Mouse (Mus musculus) heart, adult 2 months (tissue): Measurements from ENCODE around the gene Add2. TPM values are rescaled to one million over a fixed set of nuclear protein-coding genes. Genes with fewer than 3 reads are reported as not detected.

ENCODE experiments used
- DNase-seq, 2 experiments: peaks; one replicate each; pipeline ENCODE4 v3.0.0; 2021
- H3K27ac ChIP-seq: fragments of 200-600 bp; 2 replicates; pipeline ENCODE4 v1.8.1; 2022
- H3K27me3 ChIP-seq: fragments of 200-500 bp; 2 replicates; pipeline ENCODE4 v1.6.1; 2012; ENCODE audit warnings: mild to moderate bottlenecking, low read length, inconsistent platforms, mixed read lengths; ENCODE audit not compliant: control insufficient read depth, insufficient read depth
- H3K36me3 ChIP-seq: fragments of 200-500 bp; 2 replicates; pipeline ENCODE4 v1.6.1; 2012; ENCODE audit warnings: low read length, inconsistent platforms; ENCODE audit not compliant: control insufficient read depth, insufficient read depth
- H3K4me1 ChIP-seq: fragments of 200-500 bp; 2 replicates; pipeline ENCODE4 v1.6.1; 2011; ENCODE audit warnings: low read length; ENCODE audit not compliant: control insufficient read depth, insufficient read depth
- H3K4me3 ChIP-seq: fragments of 200-600 bp; 2 replicates; pipeline ENCODE4 v1.8.1; 2022
- H3K79me2 ChIP-seq: fragments of 200-500 bp; replicated peaks from 2 replicates; pipeline ENCODE4 v1.6.1; 2012; ENCODE audit warnings: mild to moderate bottlenecking, inconsistent platforms, low read length, moderate library complexity, mixed read lengths; ENCODE audit not compliant: control insufficient read depth, insufficient read depth
- H3K9ac ChIP-seq: fragments of 200-500 bp; 2 replicates; pipeline ENCODE4 v1.6.1; 2012; ENCODE audit warnings: low read depth, mild to moderate bottlenecking, control low read depth, inconsistent platforms, low read length, mixed read lengths
- CTCF ChIP-seq: fragments of 200-600 bp; IDR thresholded peaks from 2 replicates; pipeline ENCODE4 v1.8.1; 2022; ENCODE audit warnings: antibody characterized with exemption, mild to moderate bottlenecking, moderate library complexity
- EP300 ChIP-seq: fragments of 200-500 bp; IDR thresholded peaks from 2 replicates; pipeline ENCODE4 v1.6.1; 2011; ENCODE audit warnings: low read depth, low read length, control low read depth; ENCODE audit not compliant: insufficient read depth
- POLR2A ChIP-seq: fragments of 200-500 bp; IDR thresholded peaks from 2 replicates; pipeline ENCODE4 v1.6.1; 2011; ENCODE audit warnings: mild to moderate bottlenecking, low read depth, low read length, control low read depth; ENCODE audit not compliant: insufficient read depth
- WGBS: fragments of 180-500 bp; shearing (Covaris S2); methylation state at CpG from one replicate; pipeline ENCODE4 v1.1.7; 2018; 5-methylcytosine and 5-hydroxymethylcytosine counted together
- intact Hi-C: fragments of 180-260 bp; cut with DNase I; formaldehyde crosslinking; loops from one replicate; pipeline ENCODE4 v1.15.1; 2025
- polyA plus RNA-seq: library from polyadenylated mRNA; depleted of rRNA; stranded (reverse); fragments of >200 nt; gene quantifications from 2 replicates; pipeline ENCODE4 v1.2.3, GENCODE M21; 2012
- total RNA-seq, 2 experiments: library from RNA; stranded (reverse); gene quantifications; 2 replicates each; pipeline ENCODE4 v1.2.3; 2021

Gene Add2
- total and polyA plus RNA-seq, 3 experiments = 0.16 to 0.39 (median 0.25) TPM

GRCm38 (mm10) chr6:86094202-86094838 lies 65.8 kb downstream of the Add2 start:
- Histone ChIP-seq H3K79me2 (no peaks in the 10 kb centered on the region), H3K36me3 (no peaks in the 10 kb centered on the region), H3K4me1 (no peaks in the 10 kb centered on the region), H3K4me3 (no peak overlapping the region), H3K27me3 (no peaks in the 10 kb centered on the region), H3K27ac (no peak overlapping the region), H3K9ac (no peak overlapping the region)
- intact Hi-C loops = no loop called here
- WGBS = 72% methylated on average over 10 of the region's 10 CpGs
- TF ChIP-seq CTCF = no peak
- no peak for TF ChIP-seq EP300
- no peak for TF ChIP-seq POLR2A
- no peak for DNase-seq

GRCm38 (mm10) chr6:86095518-86095917 lies 67.0 kb downstream of the Add2 start:
- WGBS = 80% methylated on average over 5 of the region's 5 CpGs
- no peaks in the 10 kb centered on the region for H3K36me3 ChIP-seq
- no peaks in the 10 kb centered on the region for H3K27me3 ChIP-seq
- H3K79me2 ChIP-seq = no peaks in the 10 kb centered on the region
- DNase-seq = no peak
- H3K4me3 ChIP-seq = no peak overlapping the region
- no peak for TF ChIP-seq POLR2A
- no peak for TF ChIP-seq CTCF
- TF ChIP-seq EP300 = no peak
- intact Hi-C loops = no loop called here
- no peaks in the 10 kb centered on the region for H3K4me1 ChIP-seq
- no peak overlapping the region for H3K9ac ChIP-seq
- H3K27ac ChIP-seq = no peak overlapping the region

GRCm38 (mm10) chr6:86096733-86097132 lies 68.3 kb downstream of the Add2 start:
- no peak overlapping the region for H3K4me3 ChIP-seq
- H3K36me3 ChIP-seq = no peaks in the 10 kb centered on the region
- DNase-seq = no peak
- 82% methylated on average over 10 of the region's 10 CpGs for WGBS
- H3K4me1 ChIP-seq = no peaks in the 10 kb centered on the region
- no peaks in the 10 kb centered on the region for H3K27me3 ChIP-seq
- no peak overlapping the region for H3K9ac ChIP-seq
- H3K27ac ChIP-seq = no peak overlapping the region
- TF ChIP-seq CTCF (no peak), EP300 (no peak), POLR2A (no peak)
- no peaks in the 10 kb centered on the region for H3K79me2 ChIP-seq
- intact Hi-C loops = no loop called here

- H3K36me3 ChIP-seq = no peaks in the 10 kb centered on the region
- H3K9ac ChIP-seq = no peak overlapping the region
- 66% methylated on average over 4 of the region's 4 CpGs for WGBS
- DNase-seq = no peak
- intact Hi-C loops = no loop called here
- TF ChIP-seq CTCF (no peak), EP300 (no peak), POLR2A (no peak)
- H3K27ac ChIP-seq = no peak overlapping the region
- H3K4me3 ChIP-seq = no peak overlapping the region
- H3K27me3 ChIP-seq = no peaks in the 10 kb centered on the region
- H3K79me2 ChIP-seq = no peaks in the 10 kb centered on the region
- H3K4me1 ChIP-seq = no peaks in the 10 kb centered on the region
Measured at GRCm38 (mm10) chr6:86097155-86097554, 68.7 kb downstream of the Add2 start.

GRCm38 (mm10) chr6:86099003-86099402 lies 70.5 kb downstream of the Add2 start:
- Histone ChIP-seq H3K27ac (no peak overlapping the region), H3K79me2 (no peaks in the 10 kb centered on the region), H3K9ac (no peak overlapping the region), H3K4me1 (no peaks in the 10 kb centered on the region), H3K27me3 (no peaks in the 10 kb centered on the region), H3K36me3 (no peaks in the 10 kb centered on the region), H3K4me3 (no peak overlapping the region)
- intact Hi-C loops = no loop called here
- DNase-seq = no peak
- TF ChIP-seq EP300 (no peak), POLR2A (no peak), CTCF (peak; percentile 33)
- WGBS = 85% methylated on average over 4 of the region's 4 CpGs

GRCm38 (mm10) chr6:86101451-86101850 lies 73.0 kb downstream of the Add2 start:
- intact Hi-C loops = no loop called here
- DNase-seq = no peak
- H3K4me1 ChIP-seq = no peaks in the 10 kb centered on the region
- H3K27me3 ChIP-seq = no peaks in the 10 kb centered on the region
- H3K36me3 ChIP-seq = no peaks in the 10 kb centered on the region
- H3K27ac ChIP-seq = no peak overlapping the region
- TF ChIP-seq CTCF (no peak), POLR2A (no peak), EP300 (no peak)
- WGBS = 80% methylated on average over 5 of the region's 5 CpGs
- H3K4me3 ChIP-seq = no peak overlapping the region
- no peaks in the 10 kb centered on the region for H3K79me2 ChIP-seq
- H3K9ac ChIP-seq = no peak overlapping the region
